Mouse (Mus musculus) MEL (cell line): ENCODE measurements around the gene Tspo2. TPM values are rescaled to one million over a fixed set of nuclear protein-coding genes. Genes with fewer than 3 reads are reported as not detected.

ENCODE experiments used
- DNase-seq: peaks from one replicate; pipeline ENCODE4 v3.0.0; 2011; ENCODE audit warnings: low read depth, low spot score
- H3K27ac ChIP-seq: 2 replicates; pipeline ENCODE4 v1.5.1; 2012; ENCODE audit warnings: low read depth, mild to moderate bottlenecking, control low read depth, low read length, moderate library complexity; ENCODE audit not compliant: control insufficient read depth
- H3K27me3 ChIP-seq, 2 experiments: fragments of 150-350 bp in 1 of 2; sonication (generic) in 1 of 2; 2 replicates each; pipeline ENCODE4 v1.6.1; 2012; ENCODE audit warnings: low read length in 2 of 2, mild to moderate bottlenecking in 2 of 2, improper control_type of control experiment in 1 of 2, moderate library complexity in 1 of 2; ENCODE audit not compliant: insufficient read depth in 2 of 2, control insufficient read depth in 1 of 2
- H3K36me3 ChIP-seq, 2 experiments: 2 replicates each; pipeline ENCODE4 v1.6.1; 2012 to 2014; ENCODE audit warnings: low read length in 2 of 2, improper control_type of control experiment in 1 of 2, inconsistent platforms in 1 of 2, mild to moderate bottlenecking in 1 of 2; ENCODE audit not compliant: insufficient read depth in 2 of 2, control insufficient read depth in 1 of 2
- H3K4me1 ChIP-seq, 2 experiments: fragments of 150-350 bp in 1 of 2; sonication (generic) in 1 of 2; 2 replicates each; pipeline ENCODE4 v1.6.1; 2012; ENCODE audit warnings: low read length in 2 of 2, improper control_type of control experiment in 1 of 2, mild to moderate bottlenecking in 1 of 2; ENCODE audit not compliant: insufficient read depth in 2 of 2, control insufficient read depth in 1 of 2
- H3K4me3 ChIP-seq, 2 experiments: fragments of 150-350 bp in 1 of 2; sonication (generic) in 1 of 2; 2 replicates each; pipeline ENCODE4 v1.5.1; 2012; ENCODE audit warnings: low read depth in 2 of 2, low read length in 2 of 2, mild to moderate bottlenecking in 2 of 2, moderate library complexity in 2 of 2, control low read depth in 1 of 2, improper control_type of control experiment in 1 of 2; ENCODE audit not compliant: control insufficient read depth in 1 of 2, insufficient read depth in 1 of 2
- H3K79me2 ChIP-seq: 2 replicates; pipeline ENCODE4 v1.6.1; 2012; ENCODE audit warnings: mild to moderate bottlenecking, low read length, moderate library complexity; ENCODE audit not compliant: control insufficient read depth, poor library complexity, insufficient read depth
- H3K9ac ChIP-seq: 2 replicates; pipeline ENCODE4 v1.6.1; 2012; ENCODE audit warnings: low read depth, mild to moderate bottlenecking, control low read depth, low read length, moderate library complexity; ENCODE audit not compliant: control insufficient read depth, poor library complexity, severe bottlenecking
- H3K9me3 ChIP-seq: fragments of 150-350 bp; sonication (generic); replicated peaks from 2 replicates; pipeline ENCODE4 v1.6.1; 2012; ENCODE audit warnings: mild to moderate bottlenecking, low read length, improper control_type of control experiment, moderate library complexity; ENCODE audit not compliant: insufficient read depth
- ELF1 ChIP-seq: IDR thresholded peaks from 2 replicates; pipeline ENCODE4 v1.6.1; 2014; ENCODE audit warnings: low read depth, mild to moderate bottlenecking, inconsistent platforms, low read length, improper control_type of control experiment, moderate library complexity
- ETS1 ChIP-seq: IDR thresholded peaks from 2 replicates; pipeline ENCODE4 v1.6.1; 2012; ENCODE audit warnings: low read depth, mild to moderate bottlenecking, inconsistent platforms, low read length, improper control_type of control experiment, moderate library complexity
- GABPA ChIP-seq: IDR thresholded peaks from 2 replicates; pipeline ENCODE4 v1.6.1; 2012; ENCODE audit warnings: low read depth, mild to moderate bottlenecking, inconsistent platforms, low read length, improper control_type of control experiment, moderate library complexity
- HCFC1 ChIP-seq: IDR thresholded peaks from 2 replicates; pipeline ENCODE4 v1.6.1; 2012; ENCODE audit warnings: low read depth, mild to moderate bottlenecking, inconsistent platforms, low read length, improper control_type of control experiment, moderate library complexity
- KAT2A ChIP-seq: conservative IDR thresholded peaks from 2 replicates; pipeline ENCODE4 v1.6.1; 2012; ENCODE audit warnings: low read depth, low read length, improper control_type of control experiment, inconsistent platforms
- MAFK ChIP-seq: IDR thresholded peaks from 2 replicates; pipeline ENCODE4 v1.6.1; 2011; ENCODE audit warnings: low read depth, mild to moderate bottlenecking, low read length, improper control_type of control experiment, borderline replicate concordance
- MAX ChIP-seq: IDR thresholded peaks from 2 replicates; pipeline ENCODE4 v1.6.1; 2011; ENCODE audit warnings: low read length, improper control_type of control experiment
- MYC ChIP-seq: IDR thresholded peaks from 2 replicates; pipeline ENCODE4 v1.6.1; 2011; ENCODE audit warnings: low read depth, mild to moderate bottlenecking, low read length, improper control_type of control experiment, moderate library complexity
- POLR2A ChIP-seq, 2 experiments: IDR thresholded peaks; 2 replicates each; pipeline ENCODE4 v1.6.1; 2011 to 2012; ENCODE audit warnings: low read length in 2 of 2, mild to moderate bottlenecking in 2 of 2, control low read depth in 1 of 2, improper control_type of control experiment in 1 of 2, low read depth in 1 of 2, moderate library complexity in 1 of 2; ENCODE audit not compliant: control insufficient read depth in 1 of 2, insufficient read depth in 1 of 2, poor library complexity in 1 of 2
- POLR2AphosphoS5 ChIP-seq: IDR thresholded peaks from 2 replicates; pipeline ENCODE4 v1.6.1; 2012; ENCODE audit warnings: low read depth, borderline replicate concordance, mild to moderate bottlenecking, inconsistent platforms, low read length, moderate library complexity, mixed read lengths
- RCOR1 ChIP-seq: IDR thresholded peaks from 2 replicates; pipeline ENCODE4 v1.6.1; 2012; ENCODE audit warnings: low read depth, mild to moderate bottlenecking, inconsistent platforms, low read length, improper control_type of control experiment
- TAL1 ChIP-seq: IDR thresholded peaks from 2 replicates; pipeline ENCODE4 v1.6.1; 2012; ENCODE audit warnings: mild to moderate bottlenecking, inconsistent platforms, low read length, moderate library complexity, mixed read lengths
- TBP ChIP-seq: IDR thresholded peaks from 2 replicates; pipeline ENCODE4 v1.8.0; 2011; ENCODE audit warnings: low read depth, low read length, improper control_type of control experiment
- UBTF ChIP-seq: IDR thresholded peaks from 2 replicates; pipeline ENCODE4 v1.6.1; 2012; ENCODE audit warnings: low read depth, mild to moderate bottlenecking, inconsistent platforms, low read length, improper control_type of control experiment, moderate library complexity, borderline replicate concordance; ENCODE audit not compliant: insufficient read depth
- USF1 ChIP-seq: IDR thresholded peaks from 2 replicates; pipeline ENCODE4 v1.6.1; 2014; ENCODE audit warnings: low read depth, mild to moderate bottlenecking, inconsistent platforms, low read length, improper control_type of control experiment, moderate library complexity
- USF2 ChIP-seq, 2 experiments: IDR thresholded peaks; 2 replicates each; pipeline ENCODE4 v1.6.1; 2011 to 2012; ENCODE audit warnings: improper control_type of control experiment in 2 of 2, low read length in 2 of 2, borderline replicate concordance in 1 of 2, inconsistent platforms in 1 of 2, low read depth in 1 of 2, mild to moderate bottlenecking in 1 of 2; ENCODE audit not compliant: insufficient read depth in 1 of 2
- ZC3H11A ChIP-seq: IDR thresholded peaks from 2 replicates; pipeline ENCODE4 v1.6.1; 2012; ENCODE audit warnings: low read depth, mild to moderate bottlenecking, inconsistent platforms, low read length, improper control_type of control experiment
- ZKSCAN1 ChIP-seq: IDR thresholded peaks from 2 replicates; pipeline ENCODE4 v1.6.1; 2012; ENCODE audit warnings: low read depth, mild to moderate bottlenecking, inconsistent platforms, low read length, improper control_type of control experiment, moderate library complexity
- ZNF384 ChIP-seq: IDR thresholded peaks from 2 replicates; pipeline ENCODE4 v1.6.1; 2012; ENCODE audit warnings: low read depth, mild to moderate bottlenecking, inconsistent platforms, low read length, improper control_type of control experiment
- polyA plus RNA-seq, 2 experiments: library from polyadenylated mRNA; stranded (reverse) in 1 of 2; unstranded in 1 of 2; fragments of >175 nt in 1 of 2; fragments of >200 nt in 1 of 2; gene quantifications; 2 replicates each; pipeline versions ENCODE4 v1.2.1 to v1.2.4; 2012; ENCODE audit warnings: low replicate concordance in 2 of 2, low read depth in 1 of 2; ENCODE audit not compliant: insufficient read length in 2 of 2, insufficient read depth in 1 of 2, missing spikeins in 1 of 2
- total RNA-seq: library from RNA; depleted of rRNA; stranded (reverse); fragments of 300-350 nt; gene quantifications from 2 replicates; pipeline ENCODE4 v1.2.3, GENCODE M21; 2012

Gene Tspo2
- total and polyA plus RNA-seq, 3 experiments = 3.7 to 14.6 TPM; not detected in 1

- H3K9me3 ChIP-seq = no peaks in the 10 kb centered on the region
- no peaks in the 10 kb centered on the region for H3K4me1 ChIP-seq
- H3K4me3 ChIP-seq = no peak overlapping the region
- no peak overlapping the region for H3K9ac ChIP-seq
- no peaks in the 10 kb centered on the region for H3K36me3 ChIP-seq
- no peak for TF ChIP-seq USF2 (IDR thresholded peaks at IDR 0.05; ENCODE audit: borderline replicate concordance in 1 of 2, insufficient read depth in 1 of 2, low read depth in 1 of 2, low read length in 2 of 2)
- TF ChIP-seq MAX = no peak
- no peak for TF ChIP-seq ZC3H11A
- TF ChIP-seq ETS1 = no peak
- no peak for TF ChIP-seq TBP
- TF ChIP-seq POLR2A (IDR thresholded peaks at IDR 0.05; ENCODE audit: control insufficient read depth in 1 of 2, insufficient read depth in 1 of 2, low read depth in 1 of 2, low read length in 2 of 2, poor library complexity in 1 of 2) = no peak
- no peak for TF ChIP-seq ELF1
- no peak for TF ChIP-seq HCFC1
- TF ChIP-seq TAL1 = no peak
- no peak for TF ChIP-seq USF1
- no peak for TF ChIP-seq ZKSCAN1
- no peak for TF ChIP-seq MYC
- no peak for TF ChIP-seq ZNF384
- no peak for TF ChIP-seq KAT2A
- no peak for TF ChIP-seq GABPA
- TF ChIP-seq MAFK = no peak
- no peak for TF ChIP-seq POLR2AphosphoS5
- TF ChIP-seq UBTF = no peak
- TF ChIP-seq RCOR1 = no peak
- no peak for DNase-seq
- no peak overlapping the region for H3K27ac ChIP-seq
- H3K79me2 ChIP-seq = no peaks in the 10 kb centered on the region
- no peaks in the 10 kb centered on the region for H3K27me3 ChIP-seq
Measured at GRCm38 (mm10) chr17:48493582-48493981, 42.3 kb upstream of the Tspo2 start.

GRCm38 (mm10) chr17:48492621-48493020 is 41.3 kb upstream of the Tspo2 start:
- Histone ChIP-seq H3K9me3 (no peaks in the 10 kb centered on the region), H3K4me1 (no peaks in the 10 kb centered on the region), H3K36me3 (no peaks in the 10 kb centered on the region), H3K79me2 (no peaks in the 10 kb centered on the region), H3K27ac (no peak overlapping the region), H3K9ac (no peak overlapping the region), H3K4me3 (no peak overlapping the region), H3K27me3 (no peaks in the 10 kb centered on the region)
- no peak for DNase-seq
- no peak for TF ChIP-seq TAL1
